Mouse (Mus musculus) spleen, adult 2 months (tissue): ENCODE results near the gene Sspo.

ENCODE experiments used
- CTCF ChIP-seq: fragments of 200-500 bp; IDR thresholded peaks from 2 replicates; pipeline ENCODE4 v1.5.1; 2011; ENCODE audit warnings: mild to moderate bottlenecking, inconsistent platforms; ENCODE audit not compliant: insufficient read depth, insufficient read length, insufficient replicate concordance; ENCODE audit errors: extremely low read depth
- POLR2A ChIP-seq: fragments of 200-500 bp; IDR thresholded peaks from 2 replicates; pipeline ENCODE4 v1.6.1; 2011; ENCODE audit warnings: low read depth, low read length, inconsistent platforms

- TF ChIP-seq CTCF: no peak
- TF ChIP-seq POLR2A: no peak
Measured at GRCm38 (mm10) chr6:48443592-48444309, 4.3 kb upstream of the Sspo start.
